Mouse (Mus musculus) thymus, adult 2 months (tissue): ENCODE measurements around the gene Pogk. TPM values are rescaled to one million over a fixed set of nuclear protein-coding genes. Genes with fewer than 3 reads are reported as not detected.

Experiments
- DNase-seq: peaks from one replicate; pipeline ENCODE4 v3.0.0; 2021
- H3K27ac ChIP-seq: fragments of 200-500 bp; 2 replicates; pipeline ENCODE4 v1.5.1; 2012; ENCODE audit warnings: low read length, control low read depth; ENCODE audit not compliant: control insufficient read depth, insufficient read depth
- H3K27me3 ChIP-seq: fragments of 200-500 bp; 2 replicates; pipeline ENCODE4 v1.6.1; 2012; ENCODE audit warnings: mild to moderate bottlenecking, low read length, moderate library complexity, mixed read lengths; ENCODE audit not compliant: control insufficient read depth, insufficient read depth
- H3K36me3 ChIP-seq: fragments of 200-500 bp; 2 replicates; pipeline ENCODE4 v1.6.1; 2012; ENCODE audit warnings: mild to moderate bottlenecking, low read length, moderate library complexity; ENCODE audit not compliant: control insufficient read depth, insufficient read depth
- H3K4me1 ChIP-seq: fragments of 200-500 bp; replicated peaks from 2 replicates; pipeline ENCODE4 v1.6.1; 2012; ENCODE audit warnings: low read length; ENCODE audit not compliant: control insufficient read depth, insufficient read depth
- H3K4me3 ChIP-seq: fragments of 200-500 bp; 2 replicates; pipeline ENCODE4 v1.5.1; 2012; ENCODE audit warnings: mild to moderate bottlenecking, low read length, control low read depth, moderate library complexity; ENCODE audit not compliant: control insufficient read depth, insufficient read depth
- CTCF ChIP-seq: fragments of 200-500 bp; IDR thresholded peaks from 2 replicates; pipeline ENCODE4 v1.5.1; 2012; ENCODE audit warnings: mild to moderate bottlenecking, control low read depth, low read length, moderate library complexity, borderline replicate concordance; ENCODE audit not compliant: control insufficient read depth, poor library complexity, insufficient read depth; ENCODE audit errors: extremely low read depth
- POLR2A ChIP-seq: fragments of 200-500 bp; IDR thresholded peaks from 2 replicates; pipeline ENCODE4 v1.6.1; 2012; ENCODE audit warnings: mild to moderate bottlenecking, low read length, control low read depth, moderate library complexity; ENCODE audit not compliant: control insufficient read depth, poor library complexity, insufficient read depth; ENCODE audit errors: extremely low read depth
- WGBS: fragments of 180-500 bp; shearing (Covaris S2); methylation state at CpG from one replicate; pipeline ENCODE4 v1.1.7; 2018; 5-methylcytosine and 5-hydroxymethylcytosine counted together
- polyA plus RNA-seq: library from polyadenylated mRNA; depleted of rRNA; stranded (reverse); fragments of >200 nt; gene quantifications from 2 replicates; pipeline ENCODE4 v1.2.3, GENCODE M21; 2012

Pogk gene
- polyA plus RNA-seq, 1 experiment, result 8.1 TPM

- Histone ChIP-seq H3K4me3 (no peak overlapping the region), H3K27me3 (no peaks in the 10 kb centered on the region), H3K36me3 (peaks cover 68% of the 10 kb centered on the region), H3K4me1 (no peaks in the 10 kb centered on the region), H3K27ac (no peak overlapping the region)
- WGBS, result 98% methylated on average over 6 of the region's 6 CpGs
- no peak for TF ChIP-seq CTCF
- TF ChIP-seq POLR2A, result no peak
- DNase-seq, result no peak
Observed at GRCm38 (mm10) chr1:166391671-166392070, 18.0 kb downstream of the Pogk start.

GRCm38 (mm10) chr1:166389406-166390125, 20.1 kb downstream of the Pogk start:
- TF ChIP-seq CTCF (no peak), POLR2A (no peak)
- Histone ChIP-seq H3K27ac (no peak overlapping the region), H3K4me1 (no peaks in the 10 kb centered on the region), H3K4me3 (no peak overlapping the region), H3K36me3 (peaks cover 84% of the 10 kb centered on the region), H3K27me3 (no peaks in the 10 kb centered on the region)
- no peak for DNase-seq
- 97% methylated on average over 16 of the region's 16 CpGs for WGBS

- 95% methylated on average over 11 of the region's 11 CpGs for WGBS
- peaks cover 82% of the 10 kb centered on the region for H3K36me3 ChIP-seq
- no peaks in the 10 kb centered on the region for H3K27me3 ChIP-seq
- DNase-seq, result no peak
- TF ChIP-seq POLR2A (no peak), CTCF (no peak)
- no peak overlapping the region for H3K27ac ChIP-seq
- H3K4me3 ChIP-seq, result no peak overlapping the region
- no peaks in the 10 kb centered on the region for H3K4me1 ChIP-seq
Observed at GRCm38 (mm10) chr1:166388511-166388910, 21.2 kb downstream of the Pogk start.

- Histone ChIP-seq H3K4me1 (peaks cover 7% of the 10 kb centered on the region), H3K27ac (no peak overlapping the region), H3K36me3 (peaks cover 59% of the 10 kb centered on the region), H3K4me3 (no peak overlapping the region), H3K27me3 (no peaks in the 10 kb centered on the region)
- DNase-seq, result no peak
- TF ChIP-seq POLR2A (no peak), CTCF (no peak)
- WGBS, result 97% methylated on average over 5 of the region's 5 CpGs
Observed at GRCm38 (mm10) chr1:166385431-166385830, 24.2 kb downstream of the Pogk start.

- no peak for DNase-seq
- H3K27me3 ChIP-seq, result no peaks in the 10 kb centered on the region
- H3K4me3 ChIP-seq, result no peak overlapping the region
- WGBS, result 98% methylated on average over 10 of the region's 10 CpGs
- H3K36me3 ChIP-seq, result peaks cover 51% of the 10 kb centered on the region
- H3K4me1 ChIP-seq, result peaks cover 7% of the 10 kb centered on the region
- no peak overlapping the region for H3K27ac ChIP-seq
- TF ChIP-seq POLR2A (no peak), CTCF (no peak)
Observed at GRCm38 (mm10) chr1:166384614-166385013, 25.0 kb downstream of the Pogk start.

GRCm38 (mm10) chr1:166382626-166383025, 27.0 kb downstream of the Pogk start:
- Histone ChIP-seq H3K36me3 (peaks cover 35% of the 10 kb centered on the region), H3K27ac (no peak overlapping the region), H3K27me3 (no peaks in the 10 kb centered on the region), H3K4me3 (no peak overlapping the region), H3K4me1 (peaks cover 7% of the 10 kb centered on the region)
- DNase-seq, result no peak
- TF ChIP-seq POLR2A (no peak), CTCF (no peak)
- 91% methylated on average over 4 of the region's 4 CpGs for WGBS

GRCm38 (mm10) chr1:166381821-166382220, 27.8 kb downstream of the Pogk start:
- Histone ChIP-seq H3K27ac (no peak overlapping the region), H3K4me1 (peaks cover 7% of the 10 kb centered on the region), H3K27me3 (no peaks in the 10 kb centered on the region), H3K4me3 (no peak overlapping the region), H3K36me3 (peaks cover 27% of the 10 kb centered on the region)
- TF ChIP-seq POLR2A (no peak), CTCF (no peak)
- no peak for DNase-seq
- WGBS, result 25% methylated on average over 5 of the region's 5 CpGs
